Mouse (Mus musculus) megakaryocyte progenitor cell, adult 5-6 weeks (primary cell): Measurements from ENCODE around the gene Sema4c. TPM values are rescaled to one million over a fixed set of nuclear protein-coding genes. Genes with fewer than 3 reads are reported as not detected.

Source experiments
- ATAC-seq: replicated peaks from 2 replicates; pipeline ENCODE4 v1.8.0; 2016; ENCODE audit warnings: mild to moderate bottlenecking, moderate TSS enrichment, inconsistent platforms; ENCODE audit not compliant: poor library complexity
- total RNA-seq, 2 experiments: library from RNA; stranded (forward) in 1 of 2; stranded (reverse) in 1 of 2; fragments of 157-497, 149-512 nt in 1 of 2; fragments of 200-1000 nt in 1 of 2; gene quantifications; 2 replicates each; pipeline versions ENCODE4 v1.2.3 to v1.2.4; 2015 to 2017

Gene Sema4c
- total RNA-seq (2015), result 0.42 and 0.66 TPM in 2 replicates
- 0.64 and 1.00 TPM in 2 replicates for total RNA-seq (2017)

- ATAC-seq, result 0 out of 2 replicates have a peak, but pooled peaks have one; percentile 9
Observed at GRCm38 (mm10) chr1:36558031-36558993, at the start of gene Sema4c. Gene Sema4c, minus strand, starts transcription at chr1:36558349.

- ATAC-seq, result no peak
Observed at GRCm38 (mm10) chr1:36606951-36607350, 48.8 kb upstream of the Sema4c start.

- ATAC-seq, result peak; percentile 60
Observed at GRCm38 (mm10) chr1:36604254-36605156, 46.4 kb upstream of the Sema4c start.

GRCm38 (mm10) chr1:36603361-36603760 lies 45.2 kb upstream of the Sema4c start:
- ATAC-seq, result peak; percentile 13; the same call in 1 of the 2 replicates

- no peak for ATAC-seq
Observed at GRCm38 (mm10) chr1:36602271-36602670, 44.1 kb upstream of the Sema4c start.

- ATAC-seq, result no peak
Observed at GRCm38 (mm10) chr1:36598411-36598810, 40.3 kb upstream of the Sema4c start.

- ATAC-seq, result 0 out of 2 replicates have a peak, but pooled peaks have one; percentile 18
Observed at GRCm38 (mm10) chr1:36596114-36596513, 38.0 kb upstream of the Sema4c start.

- no peak for ATAC-seq
Observed at GRCm38 (mm10) chr1:36595167-36595931, 37.2 kb upstream of the Sema4c start.

GRCm38 (mm10) chr1:36593099-36593498 lies 35.0 kb upstream of the Sema4c start:
- ATAC-seq, result no peak

GRCm38 (mm10) chr1:36591408-36591807 lies 33.3 kb upstream of the Sema4c start:
- ATAC-seq, result peak; percentile 62

- no peak for ATAC-seq
Observed at GRCm38 (mm10) chr1:36590664-36591063, 32.5 kb upstream of the Sema4c start.

- ATAC-seq, result no peak
Observed at GRCm38 (mm10) chr1:36589486-36589885, 31.3 kb upstream of the Sema4c start.

- no peak for ATAC-seq
Observed at GRCm38 (mm10) chr1:36588476-36589450, 30.6 kb upstream of the Sema4c start.

GRCm38 (mm10) chr1:36587860-36588259 lies 29.7 kb upstream of the Sema4c start:
- no peak for ATAC-seq

- no peak for ATAC-seq
Observed at GRCm38 (mm10) chr1:36586288-36586687, 28.1 kb upstream of the Sema4c start.

GRCm38 (mm10) chr1:36583408-36584116 lies 25.4 kb upstream of the Sema4c start:
- ATAC-seq, result no peak

- no peak for ATAC-seq
Observed at GRCm38 (mm10) chr1:36582211-36582610, 24.1 kb upstream of the Sema4c start.

- no peak for ATAC-seq
Observed at GRCm38 (mm10) chr1:36581260-36581659, 23.1 kb upstream of the Sema4c start.
